Mouse (Mus musculus) erythroblast, adult 5-6 weeks (primary cell): ENCODE measurements around the gene Aldh1l1. TPM values are rescaled to one million over a fixed set of nuclear protein-coding genes. Genes with fewer than 3 reads are reported as not detected.
"Not testable (repeated sequence)": the region's sequence is repeated elsewhere in the genome, so short reads cannot be mapped to it uniquely, and the experiment has no call there.

Experiments used
- ATAC-seq: replicated peaks from 2 replicates; pipeline ENCODE4 v1.8.0; 2016; ENCODE audit warnings: moderate number of reproducible peaks, mild to moderate bottlenecking, moderate TSS enrichment, inconsistent platforms; ENCODE audit not compliant: poor library complexity, low FRiP score, severe bottlenecking
- total RNA-seq, 2 experiments: library from RNA; stranded (forward) in 1 of 2; stranded (reverse) in 1 of 2; fragments of 150-400 nt in 1 of 2; fragments of 200-764, 138-1000 nt in 1 of 2; gene quantifications; 2 replicates each; pipeline versions ENCODE4 v1.2.3 to v1.2.4; 2015 to 2017; ENCODE audit warnings: low replicate concordance in 2 of 2

Gene Aldh1l1
- total RNA-seq, 2 experiments from 2014 or later, result 1.2 TPM; not detected in 1

GRCm38 (mm10) chr6:90608186-90608585 lies 122.0 kb downstream of the Aldh1l1 start:
- ATAC-seq, result 0 out of 2 replicates have a peak, but pooled peaks have one; percentile 32

- no peak for ATAC-seq
Measured at GRCm38 (mm10) chr6:90610248-90610647, 124.0 kb downstream of the Aldh1l1 start.

GRCm38 (mm10) chr6:90613277-90613676 lies 127.0 kb downstream of the Aldh1l1 start:
- ATAC-seq, result no peak

GRCm38 (mm10) chr6:90615362-90615761 lies 129.1 kb downstream of the Aldh1l1 start:
- no peak for ATAC-seq

- no peak for ATAC-seq
Measured at GRCm38 (mm10) chr6:90615991-90616390, 129.8 kb downstream of the Aldh1l1 start.

- ATAC-seq, result no peak
Measured at GRCm38 (mm10) chr6:90616481-90616880, 130.3 kb downstream of the Aldh1l1 start.

- no peak for ATAC-seq
Measured at GRCm38 (mm10) chr6:90618274-90618673, 132.0 kb downstream of the Aldh1l1 start.

- ATAC-seq, result peak; percentile 13
Measured at GRCm38 (mm10) chr6:90618821-90619636, 132.8 kb downstream of the Aldh1l1 start.

- ATAC-seq, result no peak
Measured at GRCm38 (mm10) chr6:90619936-90620335, 133.7 kb downstream of the Aldh1l1 start.

- ATAC-seq, result no peak
Measured at GRCm38 (mm10) chr6:90620791-90621583, 134.8 kb downstream of the Aldh1l1 start.

- ATAC-seq, result no peak
Measured at GRCm38 (mm10) chr6:90621584-90621890, 135.3 kb downstream of the Aldh1l1 start.

- ATAC-seq, result peak; percentile 58
Measured at GRCm38 (mm10) chr6:90622758-90623455, 136.7 kb downstream of the Aldh1l1 start.

GRCm38 (mm10) chr6:90623456-90623836 lies 137.2 kb downstream of the Aldh1l1 start:
- ATAC-seq, result no peak

GRCm38 (mm10) chr6:90624184-90624583 lies 138.0 kb downstream of the Aldh1l1 start:
- ATAC-seq, result no peak

GRCm38 (mm10) chr6:90624733-90625132 lies 138.5 kb downstream of the Aldh1l1 start:
- peak; percentile 51 for ATAC-seq

GRCm38 (mm10) chr6:90625207-90625994 lies 139.2 kb downstream of the Aldh1l1 start:
- peak; percentile 6 for ATAC-seq

- no peak for ATAC-seq
Measured at GRCm38 (mm10) chr6:90627556-90627955, 141.3 kb downstream of the Aldh1l1 start.

GRCm38 (mm10) chr6:90629506-90629905 lies 143.3 kb downstream of the Aldh1l1 start:
- no peak for ATAC-seq

- no peak for ATAC-seq
Measured at GRCm38 (mm10) chr6:90630427-90630826, 144.2 kb downstream of the Aldh1l1 start.

- not testable (repeated sequence) for ATAC-seq
Measured at GRCm38 (mm10) chr6:90632526-90632925, 146.3 kb downstream of the Aldh1l1 start.
